Mouse (Mus musculus) MEL (cell line): ENCODE measurements around the gene Fnbp1. TPM values are rescaled to one million over a fixed set of nuclear protein-coding genes. Genes with fewer than 3 reads are reported as not detected.

Experiments used
- DNase-seq: peaks from one replicate; pipeline ENCODE4 v3.0.0; 2011; ENCODE audit warnings: low read depth, low spot score
- H3K27ac ChIP-seq: 2 replicates; pipeline ENCODE4 v1.5.1; 2012; ENCODE audit warnings: low read depth, mild to moderate bottlenecking, control low read depth, low read length, moderate library complexity; ENCODE audit not compliant: control insufficient read depth
- H3K27me3 ChIP-seq, 2 experiments: fragments of 150-350 bp in 1 of 2; sonication (generic) in 1 of 2; 2 replicates each; pipeline ENCODE4 v1.6.1; 2012; ENCODE audit warnings: low read length in 2 of 2, mild to moderate bottlenecking in 2 of 2, improper control_type of control experiment in 1 of 2, moderate library complexity in 1 of 2; ENCODE audit not compliant: insufficient read depth in 2 of 2, control insufficient read depth in 1 of 2
- H3K36me3 ChIP-seq, 2 experiments: 2 replicates each; pipeline ENCODE4 v1.6.1; 2012 to 2014; ENCODE audit warnings: low read length in 2 of 2, improper control_type of control experiment in 1 of 2, inconsistent platforms in 1 of 2, mild to moderate bottlenecking in 1 of 2; ENCODE audit not compliant: insufficient read depth in 2 of 2, control insufficient read depth in 1 of 2
- H3K4me1 ChIP-seq, 2 experiments: fragments of 150-350 bp in 1 of 2; sonication (generic) in 1 of 2; 2 replicates each; pipeline ENCODE4 v1.6.1; 2012; ENCODE audit warnings: low read length in 2 of 2, improper control_type of control experiment in 1 of 2, mild to moderate bottlenecking in 1 of 2; ENCODE audit not compliant: insufficient read depth in 2 of 2, control insufficient read depth in 1 of 2
- H3K4me3 ChIP-seq, 2 experiments: fragments of 150-350 bp in 1 of 2; sonication (generic) in 1 of 2; 2 replicates each; pipeline ENCODE4 v1.5.1; 2012; ENCODE audit warnings: low read depth in 2 of 2, low read length in 2 of 2, mild to moderate bottlenecking in 2 of 2, moderate library complexity in 2 of 2, control low read depth in 1 of 2, improper control_type of control experiment in 1 of 2; ENCODE audit not compliant: control insufficient read depth in 1 of 2, insufficient read depth in 1 of 2
- H3K79me2 ChIP-seq: 2 replicates; pipeline ENCODE4 v1.6.1; 2012; ENCODE audit warnings: mild to moderate bottlenecking, low read length, moderate library complexity; ENCODE audit not compliant: control insufficient read depth, poor library complexity, insufficient read depth
- H3K9ac ChIP-seq: 2 replicates; pipeline ENCODE4 v1.6.1; 2012; ENCODE audit warnings: low read depth, mild to moderate bottlenecking, control low read depth, low read length, moderate library complexity; ENCODE audit not compliant: control insufficient read depth, poor library complexity, severe bottlenecking
- H3K9me3 ChIP-seq: fragments of 150-350 bp; sonication (generic); replicated peaks from 2 replicates; pipeline ENCODE4 v1.6.1; 2012; ENCODE audit warnings: mild to moderate bottlenecking, low read length, improper control_type of control experiment, moderate library complexity; ENCODE audit not compliant: insufficient read depth
- BHLHE40 ChIP-seq: IDR thresholded peaks from 2 replicates; pipeline ENCODE4 v1.6.1; 2012; ENCODE audit warnings: low read depth, mild to moderate bottlenecking, inconsistent platforms, low read length, improper control_type of control experiment, borderline replicate concordance
- CHD1 ChIP-seq: IDR thresholded peaks from 2 replicates; pipeline ENCODE4 v1.6.1; 2012; ENCODE audit warnings: low read depth, mild to moderate bottlenecking, inconsistent platforms, low read length, improper control_type of control experiment
- CHD2 ChIP-seq: IDR thresholded peaks from 2 replicates; pipeline ENCODE4 v1.6.1; 2011; ENCODE audit warnings: low read length, improper control_type of control experiment
- CTCF ChIP-seq, 3 experiments: IDR thresholded peaks in 2 of 3; conservative IDR thresholded peaks in 1 of 3; 2 replicates each; pipeline ENCODE4 v1.5.1; 2011 to 2012; ENCODE audit warnings: low read length in 3 of 3, low read depth in 2 of 3, mild to moderate bottlenecking in 2 of 3, improper control_type of control experiment in 1 of 3, inconsistent platforms in 1 of 3, mixed read lengths in 1 of 3, moderate library complexity in 1 of 3; ENCODE audit not compliant: control insufficient read depth in 1 of 3, insufficient read depth in 1 of 3, poor library complexity in 1 of 3, severe bottlenecking in 1 of 3
- E2F4 ChIP-seq: IDR thresholded peaks from 2 replicates; pipeline ENCODE4 v1.6.1; 2011; ENCODE audit warnings: low read depth, low read length, improper control_type of control experiment, borderline replicate concordance
- ELF1 ChIP-seq: IDR thresholded peaks from 2 replicates; pipeline ENCODE4 v1.6.1; 2014; ENCODE audit warnings: low read depth, mild to moderate bottlenecking, inconsistent platforms, low read length, improper control_type of control experiment, moderate library complexity
- EP300 ChIP-seq, 2 experiments: IDR thresholded peaks; 2 replicates each; pipeline ENCODE4 v1.6.1; 2011; ENCODE audit warnings: improper control_type of control experiment in 2 of 2, low read length in 2 of 2, low read depth in 1 of 2, mild to moderate bottlenecking in 1 of 2
- ETS1 ChIP-seq: IDR thresholded peaks from 2 replicates; pipeline ENCODE4 v1.6.1; 2012; ENCODE audit warnings: low read depth, mild to moderate bottlenecking, inconsistent platforms, low read length, improper control_type of control experiment, moderate library complexity
- GABPA ChIP-seq: IDR thresholded peaks from 2 replicates; pipeline ENCODE4 v1.6.1; 2012; ENCODE audit warnings: low read depth, mild to moderate bottlenecking, inconsistent platforms, low read length, improper control_type of control experiment, moderate library complexity
- GATA1 ChIP-seq: IDR thresholded peaks from 2 replicates; pipeline ENCODE4 v1.6.1; 2011; ENCODE audit warnings: low read depth, low read length, improper control_type of control experiment
- HCFC1 ChIP-seq: IDR thresholded peaks from 2 replicates; pipeline ENCODE4 v1.6.1; 2012; ENCODE audit warnings: low read depth, mild to moderate bottlenecking, inconsistent platforms, low read length, improper control_type of control experiment, moderate library complexity
- JUND ChIP-seq: IDR thresholded peaks from 2 replicates; pipeline ENCODE4 v1.6.1; 2011; ENCODE audit warnings: low read depth, mild to moderate bottlenecking, improper control_type of control experiment, low read length
- KAT2A ChIP-seq: conservative IDR thresholded peaks from 2 replicates; pipeline ENCODE4 v1.6.1; 2012; ENCODE audit warnings: low read depth, low read length, improper control_type of control experiment, inconsistent platforms
- MAFK ChIP-seq: IDR thresholded peaks from 2 replicates; pipeline ENCODE4 v1.6.1; 2011; ENCODE audit warnings: low read depth, mild to moderate bottlenecking, low read length, improper control_type of control experiment, borderline replicate concordance
- MAX ChIP-seq: IDR thresholded peaks from 2 replicates; pipeline ENCODE4 v1.6.1; 2011; ENCODE audit warnings: low read length, improper control_type of control experiment
- MAZ ChIP-seq: IDR thresholded peaks from 2 replicates; pipeline ENCODE4 v1.6.1; 2012; ENCODE audit warnings: low read depth, mild to moderate bottlenecking, inconsistent platforms, low read length, improper control_type of control experiment
- MEF2A ChIP-seq: IDR thresholded peaks from 2 replicates; pipeline ENCODE4 v1.6.1; 2014; ENCODE audit warnings: low read depth, mild to moderate bottlenecking, inconsistent platforms, low read length, improper control_type of control experiment; ENCODE audit not compliant: poor library complexity, insufficient replicate concordance, severe bottlenecking; ENCODE audit errors: extremely low read depth
- MXI1 ChIP-seq: IDR thresholded peaks from 2 replicates; pipeline ENCODE4 v1.6.1; 2011; ENCODE audit warnings: mild to moderate bottlenecking, low read depth, low read length, improper control_type of control experiment
- MYB ChIP-seq: IDR thresholded peaks from 2 replicates; pipeline ENCODE4 v1.6.1; 2011; ENCODE audit warnings: mild to moderate bottlenecking, low read depth, low read length, improper control_type of control experiment
- MYC ChIP-seq: IDR thresholded peaks from 2 replicates; pipeline ENCODE4 v1.6.1; 2011; ENCODE audit warnings: low read depth, mild to moderate bottlenecking, low read length, improper control_type of control experiment, moderate library complexity
- NELFE ChIP-seq: IDR thresholded peaks from 2 replicates; pipeline ENCODE4 v1.6.1; 2011; ENCODE audit warnings: low read depth, low read length, improper control_type of control experiment
- NRF1 ChIP-seq: IDR thresholded peaks from 2 replicates; pipeline ENCODE4 v1.6.1; 2014; ENCODE audit warnings: low read depth, mild to moderate bottlenecking, inconsistent platforms, low read length, improper control_type of control experiment, moderate library complexity; ENCODE audit not compliant: poor library complexity, insufficient read depth, severe bottlenecking
- POLR2AphosphoS2 ChIP-seq: IDR thresholded peaks from 2 replicates; pipeline ENCODE4 v1.6.1; 2011; ENCODE audit warnings: low read length, improper control_type of control experiment
- POLR2AphosphoS5 ChIP-seq: IDR thresholded peaks from 2 replicates; pipeline ENCODE4 v1.6.1; 2012; ENCODE audit warnings: low read depth, borderline replicate concordance, mild to moderate bottlenecking, inconsistent platforms, low read length, moderate library complexity, mixed read lengths
- RCOR1 ChIP-seq: IDR thresholded peaks from 2 replicates; pipeline ENCODE4 v1.6.1; 2012; ENCODE audit warnings: low read depth, mild to moderate bottlenecking, inconsistent platforms, low read length, improper control_type of control experiment
- SIN3A ChIP-seq: IDR thresholded peaks from 2 replicates; pipeline ENCODE4 v1.6.1; 2012; ENCODE audit warnings: low read length, improper control_type of control experiment, inconsistent platforms
- SMC3 ChIP-seq: IDR thresholded peaks from 2 replicates; pipeline ENCODE4 v1.6.1; 2011; ENCODE audit warnings: low read depth, low read length, improper control_type of control experiment
- TAL1 ChIP-seq: IDR thresholded peaks from 2 replicates; pipeline ENCODE4 v1.6.1; 2012; ENCODE audit warnings: mild to moderate bottlenecking, inconsistent platforms, low read length, moderate library complexity, mixed read lengths
- TBP ChIP-seq: IDR thresholded peaks from 2 replicates; pipeline ENCODE4 v1.8.0; 2011; ENCODE audit warnings: low read depth, low read length, improper control_type of control experiment
- TCF12 ChIP-seq: IDR thresholded peaks from 2 replicates; pipeline ENCODE4 v1.6.1; 2014; ENCODE audit warnings: low read depth, mild to moderate bottlenecking, inconsistent platforms, low read length, improper control_type of control experiment, moderate library complexity
- UBTF ChIP-seq: IDR thresholded peaks from 2 replicates; pipeline ENCODE4 v1.6.1; 2012; ENCODE audit warnings: low read depth, mild to moderate bottlenecking, inconsistent platforms, low read length, improper control_type of control experiment, moderate library complexity, borderline replicate concordance; ENCODE audit not compliant: insufficient read depth
- USF1 ChIP-seq: IDR thresholded peaks from 2 replicates; pipeline ENCODE4 v1.6.1; 2014; ENCODE audit warnings: low read depth, mild to moderate bottlenecking, inconsistent platforms, low read length, improper control_type of control experiment, moderate library complexity
- USF2 ChIP-seq, 2 experiments: IDR thresholded peaks; 2 replicates each; pipeline ENCODE4 v1.6.1; 2011 to 2012; ENCODE audit warnings: improper control_type of control experiment in 2 of 2, low read length in 2 of 2, borderline replicate concordance in 1 of 2, inconsistent platforms in 1 of 2, low read depth in 1 of 2, mild to moderate bottlenecking in 1 of 2; ENCODE audit not compliant: insufficient read depth in 1 of 2
- ZC3H11A ChIP-seq: IDR thresholded peaks from 2 replicates; pipeline ENCODE4 v1.6.1; 2012; ENCODE audit warnings: low read depth, mild to moderate bottlenecking, inconsistent platforms, low read length, improper control_type of control experiment
- ZKSCAN1 ChIP-seq: IDR thresholded peaks from 2 replicates; pipeline ENCODE4 v1.6.1; 2012; ENCODE audit warnings: low read depth, mild to moderate bottlenecking, inconsistent platforms, low read length, improper control_type of control experiment, moderate library complexity
- ZNF384 ChIP-seq: IDR thresholded peaks from 2 replicates; pipeline ENCODE4 v1.6.1; 2012; ENCODE audit warnings: low read depth, mild to moderate bottlenecking, inconsistent platforms, low read length, improper control_type of control experiment
- polyA plus RNA-seq, 2 experiments: library from polyadenylated mRNA; stranded (reverse) in 1 of 2; unstranded in 1 of 2; fragments of >175 nt in 1 of 2; fragments of >200 nt in 1 of 2; gene quantifications; 2 replicates each; pipeline versions ENCODE4 v1.2.1 to v1.2.4; 2012; ENCODE audit warnings: low replicate concordance in 2 of 2, low read depth in 1 of 2; ENCODE audit not compliant: insufficient read length in 2 of 2, insufficient read depth in 1 of 2, missing spikeins in 1 of 2
- total RNA-seq: library from RNA; depleted of rRNA; stranded (reverse); fragments of 300-350 nt; gene quantifications from 2 replicates; pipeline ENCODE4 v1.2.3, GENCODE M21; 2012

Gene Fnbp1
- total and polyA plus RNA-seq, 3 experiments, result 3.4 to 17.5 TPM; not detected in 1

DNA sequence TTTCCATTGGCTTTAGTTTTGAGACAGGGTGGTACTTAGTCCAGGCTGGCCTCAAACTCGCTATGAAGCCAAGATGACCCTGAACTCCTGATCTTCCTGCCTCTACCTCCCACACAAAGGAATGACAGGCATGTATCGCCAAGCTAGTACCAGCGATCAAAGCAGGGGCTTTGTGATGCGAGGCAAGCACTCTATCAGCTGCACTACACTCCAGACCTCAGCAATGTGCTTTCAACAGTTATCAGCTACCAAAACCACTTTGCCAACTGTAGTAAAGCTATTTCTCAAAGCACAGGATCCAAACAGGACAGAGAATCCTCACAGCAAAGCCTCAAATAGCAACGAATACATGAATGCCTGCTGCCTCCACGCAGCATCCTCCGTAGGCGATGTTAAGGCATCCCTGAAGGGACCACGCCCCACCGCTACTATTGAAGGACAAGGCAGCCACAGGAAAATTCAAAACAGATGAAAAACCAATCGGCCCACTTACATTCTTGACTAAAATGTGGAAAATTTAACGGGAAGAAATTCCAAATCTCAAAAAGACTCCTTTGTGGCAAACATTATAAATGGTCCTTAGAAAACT is 31.8 kb downstream of the Fnbp1 start:
- no peaks in the 10 kb centered on the region for H3K27me3 ChIP-seq
- peak overlapping the region; percentile 1; the same call in 1 of the 2 replicates for H3K27ac ChIP-seq
- H3K79me2 ChIP-seq, result no peaks in the 10 kb centered on the region
- H3K9me3 ChIP-seq, result no peaks in the 10 kb centered on the region
- H3K4me1 ChIP-seq, result peaks cover 16 to 22% of the 10 kb centered on the region in 2 experiments
- peak; percentile 80 for DNase-seq
- H3K36me3 ChIP-seq, result peaks cover 0 to 19% of the 10 kb centered on the region in 2 experiments; a peak in 2 of 4 replicates
- no peak overlapping the region for H3K9ac ChIP-seq
- H3K4me3 ChIP-seq, result peak overlapping the region in 1 of 2 experiments; percentile 23; a peak in 1 of 4 replicates
- TF ChIP-seq TAL1 (peak; percentile 92), MYC (peak; percentile 58; the same call in 1 of the 2 replicates), E2F4 (no peak), ZC3H11A (no peak), JUND (no peak), NELFE (no peak), CHD1 (no peak), MAZ (no peak), MXI1 (peak; percentile 48; the same call in 1 of the 2 replicates), USF1 (no peak), TBP (no peak), SIN3A (peak; percentile 55; the same call in 1 of the 2 replicates), POLR2AphosphoS5 (no peak), MEF2A (no peak), SMC3 (no peak), HCFC1 (no peak), ETS1 (peak; percentile 58; the same call in 1 of the 2 replicates), CHD2 (no peak), MYB (peak; percentile 80), USF2 (IDR thresholded peaks at IDR 0.05; ENCODE audit: borderline replicate concordance in 1 of 2, insufficient read depth in 1 of 2, low read depth in 1 of 2, low read length in 2 of 2) (no peak), GATA1 (peak; percentile 88), UBTF (no peak), MAFK (no peak), RCOR1 (peak; percentile 50; the same call in 1 of the 2 replicates), KAT2A (no peak), NRF1 (no peak), BHLHE40 (no peak), ZNF384 (no peak), POLR2AphosphoS2 (no peak), GABPA (no peak), ZKSCAN1 (no peak), MAX (peak; percentile 42; the same call in 1 of the 2 replicates), TCF12 (peak; percentile 94), ELF1 (no peak), CTCF (IDR thresholded peaks at IDR 0.05 in 2 of 3, conservative IDR thresholded peaks at IDR 0.05 in 1 of 3; ENCODE audit: control insufficient read depth in 1 of 3, insufficient read depth in 1 of 3, low read depth in 2 of 3, low read length in 3 of 3, poor library complexity in 1 of 3, severe bottlenecking in 1 of 3) (no peak), EP300 (IDR thresholded peaks at IDR 0.05; ENCODE audit: low read depth in 1 of 2, low read length in 2 of 2) (peak; percentile 90 to 95)
